In the genomic region with DNA sequence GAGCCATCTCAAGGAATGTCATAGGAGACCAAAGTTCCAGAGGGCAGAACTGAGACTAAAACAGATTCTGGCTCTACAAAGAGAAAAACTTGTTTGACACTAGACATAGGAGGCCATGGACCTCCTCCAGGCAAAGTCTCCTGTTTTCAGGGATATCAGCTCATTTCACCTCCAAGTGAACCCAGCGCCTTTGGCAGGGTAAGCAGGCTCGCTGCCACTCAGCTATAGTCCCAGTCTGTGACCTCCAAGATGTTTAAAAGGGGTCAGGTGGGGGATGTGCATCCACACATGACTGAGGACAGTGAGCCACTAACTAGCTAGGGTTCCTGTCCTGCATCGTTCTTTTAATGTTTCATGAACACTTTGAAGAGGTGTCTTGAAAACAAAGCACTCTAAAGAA, we compare ENCODE assay signal across 9 mouse cellular contexts. TPM values are rescaled to one million over a fixed set of nuclear protein-coding genes. Genes with fewer than 3 reads are reported as not detected.
DNase-seq lines count a peak whose midpoint lies in the region; ATAC-seq and TF ChIP-seq lines count a peak whose summit lies in the region.
"Had no signal": no experiment of that assay in that cellular context is flagged by ENCODE, and none has a peak within 500 bp of the region (broad histone marks: within the 10 kb centered on the region; RNA-seq: fewer than 3 reads in every experiment).

No protein-coding gene starts in this region.

- TF ChIP-seq POLR2A in liver, adult 2 months (IDR thresholded peaks at IDR 0.05; ENCODE audit: extremely low read depth, insufficient read depth, low read length): no peak

- peaks cover 55% of the 10 kb centered on the region for H3K79me2 ChIP-seq in liver, adult 2 months (ENCODE audit: control insufficient read depth, insufficient read depth, low read length)

- peak overlapping the region; percentile 77 for H3K4me2 ChIP-seq in heart, postnatal 0 days (ENCODE audit: low read depth, low read length)

- H3K4me1 ChIP-seq in liver, adult 2 months (ENCODE audit: control insufficient read depth, insufficient read depth, low read length): peaks cover 28% of the 10 kb centered on the region
- peaks cover 39% of the 10 kb centered on the region for H3K4me1 ChIP-seq in heart, postnatal 0 days (ENCODE audit: control insufficient read depth, insufficient read depth)

- WGBS in liver, adult 2 months: 3% methylated on average over 3 of the region's 3 CpGs
- WGBS in heart, postnatal 0 days: 19% methylated on average over 3 of the region's 3 CpGs

- peak; percentile 46; the same call in 1 of the 2 replicates for TF ChIP-seq EP300 in heart, postnatal 0 days (IDR thresholded peaks at IDR 0.05; ENCODE audit: low read depth)

- ATAC-seq in heart, postnatal 0 days (ENCODE audit: insufficient read depth, low read depth): peak; percentile 49
- no peak for ATAC-seq in megakaryocyte progenitor cell, adult 5-6 weeks (replicated peaks; ENCODE audit: poor library complexity)
- ATAC-seq: inflammation-experienced regulatory T-cells, adult 6 months had no signal

- H3K36me3 ChIP-seq in liver, adult 2 months (ENCODE audit: control insufficient read depth, insufficient read depth, low read length): no peaks in the 10 kb centered on the region
- H3K36me3 ChIP-seq in heart, postnatal 0 days (replicated peaks; ENCODE audit: control insufficient read depth, insufficient read depth, low read length): no peaks in the 10 kb centered on the region

- DNase-seq in liver, adult 2 months (ENCODE audit: extremely low read depth, low read depth, low spot score): peak; percentile 84
- DNase-seq in liver: no peak
- DNase-seq in embryo, embryonic 10 days (ENCODE audit: low spot score): peak; percentile 23
- DNase-seq in heart, postnatal 0 days (ENCODE audit: low spot score): peak; percentile 75
- DNase-seq in naive thymus-derived CD4-positive, alpha-beta T cell, adult 2 months (ENCODE audit: low read depth): peak; percentile 23
- no peak for DNase-seq in layer of hippocampus, postnatal 25 days (ENCODE audit: extremely low spot score in 1 of 2, low spot score in 1 of 2)
- DNase-seq in gastrocnemius, postnatal 36 days: no peak

- intact Hi-C loops in gastrocnemius, postnatal 36 days (cut with DNase I): no loop called here

- no peak for TF ChIP-seq CTCF in liver, adult 2 months (IDR thresholded peaks at IDR 0.05; ENCODE audit: low read depth, low read length)
- TF ChIP-seq CTCF in heart, postnatal 0 days (IDR thresholded peaks at IDR 0.05; ENCODE audit: low read depth): no peak

- peak overlapping the region; percentile 41 for H3K27ac ChIP-seq in liver, adult 2 months (replicated peaks; ENCODE audit: insufficient read depth, low read depth, low read length)
- H3K27ac ChIP-seq in heart, postnatal 0 days (ENCODE audit: low read depth): peak overlapping the region; percentile 83

- no peaks in the 10 kb centered on the region for H3K9me3 ChIP-seq in heart, postnatal 0 days (replicated peaks; ENCODE audit: control insufficient read depth, low read length)

- H3K27me3 ChIP-seq in liver, adult 2 months (ENCODE audit: control insufficient read depth, insufficient read depth, low read length): no peaks in the 10 kb centered on the region
- no peaks in the 10 kb centered on the region for H3K27me3 ChIP-seq in heart, postnatal 0 days (ENCODE audit: control insufficient read depth, insufficient read depth, low read length)

- H3K9ac ChIP-seq in liver, adult 2 months (ENCODE audit: low read depth, low read length): no peak overlapping the region
- H3K9ac ChIP-seq in heart, postnatal 0 days (replicated peaks; ENCODE audit: low read depth, low read length): no peak overlapping the region; the same call in 1 of the 2 replicates

- no peak overlapping the region for H3K4me3 ChIP-seq in liver, adult 2 months (ENCODE audit: insufficient read depth, low read depth, low read length)
- peak overlapping the region; percentile 5; the same call in 1 of the 2 replicates for H3K4me3 ChIP-seq in heart, postnatal 0 days (ENCODE audit: low read depth, low read length)

RNA-seq across cellular contexts. Expression of gene Rab21, which starts 2.7 kb away (rescaled TPM):
- total RNA-seq in liver, adult 2 months (2014; rRNA removed): 14.7 and 16.5 TPM in 2 replicates
- polyA plus RNA-seq in liver, adult 2 months (2012; rRNA removed): 18.0 and 19.0 TPM in 2 replicates
- total RNA-seq in heart, postnatal 0 days (2014; rRNA removed; ENCODE audit: low replicate concordance): 42.0 and 45.2 TPM in 2 replicates
- 7.2 and 7.7 TPM in 2 replicates for polyA plus RNA-seq in heart, postnatal 0 days (2015; fragmentation: Nextera tagmentation; extraction: Ambion mirVana)
- 10 to 100 TPM; 53.9 to 54.2 TPM for total RNA-seq in layer of hippocampus, postnatal 25 days (2021)
- total RNA-seq in gastrocnemius, postnatal 36 days (2021): 10 to 100 TPM; 42.9 to 45.1 TPM
- 94.3 and 102 TPM in 2 replicates for total RNA-seq in megakaryocyte progenitor cell, adult 5-6 weeks (2015)
- total RNA-seq in megakaryocyte progenitor cell, adult 5-6 weeks (2017): 46.5 and 49.5 TPM in 2 replicates

RNA-seq across cellular contexts. Expression of gene Tmem19, which starts 49.6 kb away (rescaled TPM):
- total RNA-seq in liver, adult 2 months (2014; rRNA removed): 30.8 and 36.7 TPM in 2 replicates
- 41.8 and 47.4 TPM in 2 replicates for polyA plus RNA-seq in liver, adult 2 months (2012; rRNA removed)
- 6.0 and 17.2 TPM in 2 replicates for total RNA-seq in heart, postnatal 0 days (2014; rRNA removed; ENCODE audit: low replicate concordance)
- polyA plus RNA-seq in heart, postnatal 0 days (2015; fragmentation: Nextera tagmentation; extraction: Ambion mirVana): 21.3 and 21.6 TPM in 2 replicates
- total RNA-seq in layer of hippocampus, postnatal 25 days (2021): 10 to 100 TPM; 43.4 to 46.8 TPM
- total RNA-seq in gastrocnemius, postnatal 36 days (2021): 10 to 100 TPM in 1 of 2 experiments, 1 to 10 TPM in 1; 9.0 to 16.0 TPM
- total RNA-seq in megakaryocyte progenitor cell, adult 5-6 weeks (2015): 13.1 and 14.3 TPM in 2 replicates
- total RNA-seq in megakaryocyte progenitor cell, adult 5-6 weeks (2017): 14.5 and 19.4 TPM in 2 replicates

Comparison
In these comparisons a context has a peak if more than half of its experiments do, and no peak if none do; other contexts are left out.
1. DNase-seq: peak in liver, adult 2 months (single experiment), embryo, embryonic 10 days (single experiment), heart, postnatal 0 days (single experiment) and naive thymus-derived CD4-positive, alpha-beta T cell, adult 2 months (single experiment); none in liver (single experiment), layer of hippocampus, postnatal 25 days (0 of 2) and gastrocnemius, postnatal 36 days (0 of 2).